Comparison of ENCODE assay signal across 24 mouse cellular contexts in genomic region chr17:83382752-83383151, GRCm38 (mm10). TPM values are rescaled to one million over a fixed set of nuclear protein-coding genes. Genes with fewer than 3 reads are reported as not detected.
DNase-seq lines count a peak whose midpoint lies in the region; ATAC-seq and TF ChIP-seq lines count a peak whose summit lies in the region.
"Had no signal": no experiment of that assay in that cellular context is flagged by ENCODE, and none has a peak within 500 bp of the region (broad histone marks: within the 10 kb centered on the region; RNA-seq: fewer than 3 reads in every experiment).

No protein-coding gene starts in this region.

- peak; percentile 60; the same call in 1 of the 2 replicates for ATAC-seq in intestine, postnatal 0 days
- 0 out of 2 replicates have a peak, but pooled peaks have one; percentile 64 for ATAC-seq in stomach, postnatal 0 days (ENCODE audit: low FRiP score, low TSS enrichment)
- no peak for ATAC-seq in megakaryocyte-erythroid progenitor cell, adult 5-6 weeks (replicated peaks; ENCODE audit: low FRiP score, low TSS enrichment, poor library complexity, severe bottlenecking)
- ATAC-seq: activated CD4-positive, CD25-positive, alpha-beta regulatory T cell, adult 4 months; CD4-positive, CD25-positive, alpha-beta regulatory T cell, adult 4 months; forebrain, embryonic 13.5 days; forebrain, embryonic 15.5 days; Patski had no signal

- H3K36me3 ChIP-seq in liver, adult 2 months (ENCODE audit: control insufficient read depth, insufficient read depth, low read length): no peaks in the 10 kb centered on the region
- H3K36me3 ChIP-seq in intestine, postnatal 0 days (ENCODE audit: control insufficient read depth, insufficient read depth): no peaks in the 10 kb centered on the region
- H3K36me3 ChIP-seq in stomach, postnatal 0 days (ENCODE audit: control insufficient read depth, insufficient read depth, low read length): no peaks in the 10 kb centered on the region
- H3K36me3 ChIP-seq: embryonic facial prominence, embryonic 10.5 days; forebrain, embryonic 15.5 days had no signal

- TF ChIP-seq POLR2A in liver, adult 2 months (IDR thresholded peaks at IDR 0.05; ENCODE audit: extremely low read depth, insufficient read depth, low read length): no peak

- H3K79me2 ChIP-seq in liver, adult 2 months (ENCODE audit: control insufficient read depth, insufficient read depth, low read length): peaks cover 35% of the 10 kb centered on the region

- peaks cover 8% of the 10 kb centered on the region for H3K4me1 ChIP-seq in liver, adult 2 months (ENCODE audit: control insufficient read depth, insufficient read depth, low read length)
- H3K4me1 ChIP-seq in intestine, postnatal 0 days (replicated peaks; ENCODE audit: control insufficient read depth, insufficient read depth, low read length): peaks cover 8% of the 10 kb centered on the region; the same call in 1 of the 2 replicates
- no peaks in the 10 kb centered on the region for H3K4me1 ChIP-seq in stomach, postnatal 0 days (replicated peaks; ENCODE audit: control insufficient read depth, insufficient read depth)

- no peaks in the 10 kb centered on the region for H3K27me3 ChIP-seq in liver, adult 2 months (ENCODE audit: control insufficient read depth, insufficient read depth, low read length)
- H3K27me3 ChIP-seq in intestine, postnatal 0 days (replicated peaks; ENCODE audit: control insufficient read depth, insufficient read depth, low read length): no peaks in the 10 kb centered on the region
- H3K27me3 ChIP-seq in stomach, postnatal 0 days (ENCODE audit: control insufficient read depth, insufficient read depth, low read length): no peaks in the 10 kb centered on the region
- H3K27me3 ChIP-seq: CH12.LX; embryonic facial prominence, embryonic 12.5 days; forebrain, embryonic 13.5 days; forebrain, embryonic 15.5 days; Patski had no signal

- DNase-seq in liver, adult 2 months (ENCODE audit: extremely low read depth, low read depth, low spot score): peak; percentile 74
- DNase-seq in liver: no peak
- DNase-seq in stomach, postnatal 0 days (ENCODE audit: low spot score): no peak
- no peak for DNase-seq in kidney, adult 11 months
- DNase-seq: adrenal gland, adult 8-10 months; adrenal gland, postnatal 14 days; adrenal gland, postnatal 36 days; B cell, adult 2 months; cerebellum, adult 11-12 months; cerebellum, adult 2 months; cerebellum, adult 9-10 months; cerebellum, postnatal 10 days; cerebellum, postnatal 25 days had no signal

- 64% methylated on average over 5 of the region's 5 CpGs for WGBS in liver, adult 2 months
- 61% methylated on average over 5 of the region's 5 CpGs for WGBS in intestine, postnatal 0 days
- WGBS in stomach, postnatal 0 days: 77% methylated on average over 5 of the region's 5 CpGs

- H3K4me2 ChIP-seq in intestine, postnatal 0 days (replicated peaks; ENCODE audit: low read depth): 0 out of 2 replicates have a peak overlapping the region, but pooled peaks have one; percentile 17
- no peak overlapping the region for H3K4me2 ChIP-seq in stomach, postnatal 0 days (replicated peaks; ENCODE audit: low read depth)
- H3K4me2 ChIP-seq: embryonic facial prominence, embryonic 12.5 days; forebrain, embryonic 13.5 days; forebrain, embryonic 15.5 days had no signal

- no peak for TF ChIP-seq EP300 in stomach, postnatal 0 days (optimal IDR thresholded peaks at IDR 0.05)

- H3K9ac ChIP-seq in liver, adult 2 months (ENCODE audit: low read depth, low read length): no peak overlapping the region
- H3K9ac ChIP-seq in intestine, postnatal 0 days (ENCODE audit: low read depth, low read length): no peak overlapping the region
- H3K9ac ChIP-seq in stomach, postnatal 0 days (ENCODE audit: low read length): no peak overlapping the region
- H3K9ac ChIP-seq: embryonic facial prominence, embryonic 12.5 days; forebrain, embryonic 13.5 days; forebrain, embryonic 15.5 days had no signal

- no peak overlapping the region for H3K4me3 ChIP-seq in liver, adult 2 months (ENCODE audit: insufficient read depth, low read depth, low read length)
- H3K4me3 ChIP-seq in intestine, postnatal 0 days (ENCODE audit: low read depth, low read length): no peak overlapping the region
- H3K4me3 ChIP-seq in stomach, postnatal 0 days (ENCODE audit: low read depth, low read length): no peak overlapping the region
- H3K4me3 ChIP-seq: embryonic facial prominence, embryonic 10.5 days; embryonic facial prominence, embryonic 12.5 days; forebrain, embryonic 13.5 days; forebrain, embryonic 15.5 days had no signal

- no peak overlapping the region for H3K27ac ChIP-seq in liver, adult 2 months (replicated peaks; ENCODE audit: insufficient read depth, low read depth, low read length)
- H3K27ac ChIP-seq in intestine, postnatal 0 days (ENCODE audit: low read depth, low read length): no peak overlapping the region
- no peak overlapping the region for H3K27ac ChIP-seq in stomach, postnatal 0 days (replicated peaks)
- H3K27ac ChIP-seq: embryonic facial prominence, embryonic 10.5 days; embryonic facial prominence, embryonic 12.5 days; forebrain, embryonic 13.5 days; forebrain, embryonic 15.5 days had no signal

- H3K9me3 ChIP-seq in intestine, postnatal 0 days (ENCODE audit: control insufficient read depth): no peaks in the 10 kb centered on the region
- H3K9me3 ChIP-seq in stomach, postnatal 0 days (ENCODE audit: control insufficient read depth, low read length): no peaks in the 10 kb centered on the region
- H3K9me3 ChIP-seq: embryonic facial prominence, embryonic 10.5 days; embryonic facial prominence, embryonic 12.5 days; forebrain, embryonic 13.5 days; forebrain, embryonic 15.5 days; G1E had no signal

- TF ChIP-seq CTCF in liver, adult 2 months (IDR thresholded peaks at IDR 0.05; ENCODE audit: low read depth, low read length): no peak
- no peak for TF ChIP-seq CTCF in intestine, postnatal 0 days (IDR thresholded peaks at IDR 0.05; ENCODE audit: low read depth)
- no peak for TF ChIP-seq CTCF in stomach, postnatal 0 days (IDR thresholded peaks at IDR 0.05; ENCODE audit: low read depth)

RNA-seq across cellular contexts. Expression of gene Eml4, which starts 32.0 kb away (rescaled TPM):
- total RNA-seq in liver, adult 2 months (2014; rRNA removed): 8.1 and 8.9 TPM in 2 replicates
- polyA plus RNA-seq in liver, adult 2 months (2012; rRNA removed): 3.2 and 4.1 TPM in 2 replicates
- 13.2 and 15.0 TPM in 2 replicates for polyA plus RNA-seq in intestine, postnatal 0 days (2015; fragmentation: Nextera tagmentation; extraction: Ambion mirVana)
- 10.9 and 11.5 TPM in 2 replicates for polyA plus RNA-seq in stomach, postnatal 0 days (2015; fragmentation: Nextera tagmentation; extraction: Ambion mirVana)
- 7.1 and 10.3 TPM in 2 replicates for total RNA-seq in megakaryocyte-erythroid progenitor cell, adult 5-6 weeks (2014; fragmentation: Nextera tagmentation)
- 22.6 and 26.0 TPM in 2 replicates for total RNA-seq in megakaryocyte-erythroid progenitor cell, adult 5-6 weeks (2017)
